Mouse (Mus musculus) liver, embryonic 14.5 days (tissue): ENCODE measurements around the gene Lhx2. TPM values are rescaled to one million over a fixed set of nuclear protein-coding genes. Genes with fewer than 3 reads are reported as not detected.
A peak's percentile ranks its signal among the peaks of the same experiment; 100 is the strongest.

Experiments used
- ATAC-seq: fragments of 200-750 bp; cut with Nextera tagmentation; 2 replicates; pipeline ENCODE4 v1.8.0; 2017; ENCODE audit warnings: moderate number of reproducible peaks, mild to moderate bottlenecking, moderate library complexity; ENCODE audit not compliant: insufficient read depth
- DNase-seq, 3 experiments: peaks; one replicate each; pipeline ENCODE4 v3.0.0-alpha.2; 2012 to 2013; ENCODE audit warnings: low read depth in 3 of 3, low spot score in 3 of 3
- H3K27ac ChIP-seq: fragments of 300-500 bp; sonication (generic); 2 replicates; pipeline ENCODE4 v1.5.1; 2014; ENCODE audit warnings: moderate library complexity, mild to moderate bottlenecking, control low read depth, inconsistent platforms
- H3K27me3 ChIP-seq: fragments of 300-500 bp; sonication (generic); 2 replicates; pipeline ENCODE4 v1.6.1; 2014; ENCODE audit warnings: mild to moderate bottlenecking, low read length, moderate library complexity; ENCODE audit not compliant: control insufficient read depth, insufficient read depth
- H3K36me3 ChIP-seq: fragments of 300-500 bp; sonication (generic); replicated peaks from 2 replicates; pipeline ENCODE4 v1.6.1; 2014; ENCODE audit warnings: low read depth; ENCODE audit not compliant: control insufficient read depth, insufficient read depth
- H3K4me1 ChIP-seq, 2 experiments: fragments of 200-500 bp in 1 of 2; fragments of 300-500 bp in 1 of 2; sonication (generic) in 1 of 2; replicated peaks; 2 replicates each; pipeline ENCODE4 v1.6.1; 2012 to 2014; ENCODE audit warnings: antibody characterized with exemption in 1 of 2, inconsistent platforms in 1 of 2, low read length in 1 of 2; ENCODE audit not compliant: control insufficient read depth in 2 of 2, insufficient read depth in 2 of 2
- H3K4me2 ChIP-seq: fragments of 300-500 bp; sonication (generic); 2 replicates; pipeline ENCODE4 v1.6.1; 2014; ENCODE audit warnings: low read depth, mild to moderate bottlenecking, control low read depth, moderate library complexity
- H3K4me3 ChIP-seq, 2 experiments: fragments of 200-500 bp in 1 of 2; fragments of 300-500 bp in 1 of 2; sonication (generic) in 1 of 2; 2 replicates each; pipeline ENCODE4 v1.5.1; 2012 to 2014; ENCODE audit warnings: low read depth in 2 of 2, low read length in 2 of 2, mild to moderate bottlenecking in 2 of 2, control low read depth in 1 of 2, inconsistent platforms in 1 of 2, moderate library complexity in 1 of 2; ENCODE audit not compliant: insufficient read depth in 1 of 2
- H3K9ac ChIP-seq: fragments of 300-500 bp; sonication (generic); replicated peaks from 2 replicates; pipeline ENCODE4 v1.6.1; 2014; ENCODE audit warnings: mild to moderate bottlenecking, control low read depth, moderate library complexity
- H3K9me3 ChIP-seq: fragments of 300-500 bp; sonication (generic); 2 replicates; pipeline ENCODE4 v1.6.1; 2016; ENCODE audit warnings: low read length, mixed read lengths; ENCODE audit not compliant: control insufficient read depth
- CTCF ChIP-seq: IDR thresholded peaks from 2 replicates; pipeline ENCODE4 v1.5.1; 2016; ENCODE audit warnings: antibody characterized with exemption, low read depth, control low read depth
- EP300 ChIP-seq: IDR thresholded peaks from 2 replicates; pipeline ENCODE4 v1.6.1; 2016; ENCODE audit warnings: antibody characterized with exemption, low read depth
- whole genome bisulfite sequencing: fragments of 180-500 bp; shearing (Covaris S2); extraction: QIAGEN DNeasy Blood & Tissue Kit; methylation state at CpG from one replicate; pipeline ENCODE4 v1.1.7; 2014; ENCODE audit not compliant: insufficient replicate concordance; 5-methylcytosine and 5-hydroxymethylcytosine counted together
- polyA plus RNA-seq, 2 experiments: library from polyadenylated mRNA; depleted of rRNA in 1 of 2; stranded (reverse) in 1 of 2; unstranded in 1 of 2; fragments of >200 nt; fragmentation: Nextera tagmentation in 1 of 2; extraction: Ambion mirVana in 1 of 2; gene quantifications; 2 replicates each; pipeline versions ENCODE4 v1.2.1 to v1.2.3; 2012 to 2014

The Lhx2 gene
- polyA plus RNA-seq, 2 experiments: 1.4 to 3.0 TPM

DNA sequence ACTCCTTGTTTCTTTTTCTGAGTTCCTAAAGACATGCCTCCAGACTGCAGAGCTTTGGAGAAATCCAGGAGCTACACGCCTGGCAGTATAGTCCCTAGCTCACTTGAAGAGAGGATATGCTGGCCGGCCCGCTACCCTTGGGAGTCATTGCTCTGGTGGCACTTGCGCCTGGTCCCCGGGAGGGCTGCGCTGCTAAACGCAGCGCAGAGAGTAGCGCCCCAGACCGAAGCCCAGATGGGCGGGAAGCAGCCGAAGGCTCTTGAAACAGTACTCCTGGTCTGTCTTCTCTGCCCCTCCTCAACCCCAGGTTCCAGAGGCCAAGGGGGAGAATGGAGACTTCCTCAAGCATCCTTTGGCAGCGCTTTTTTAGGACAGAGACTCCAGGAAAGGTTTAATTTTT, 11.3 kb downstream of the Lhx2 start:
- no peak for ATAC-seq
- Histone ChIP-seq H3K4me1 (no peaks in the 10 kb centered on the region), H3K27me3 (peaks cover 99% of the 10 kb centered on the region), H3K9ac (no peak overlapping the region), H3K4me2 (peak overlapping the region; percentile 44; the same call in 1 of the 2 replicates), H3K27ac (no peak overlapping the region), H3K9me3 (no peaks in the 10 kb centered on the region), H3K4me3 (peak overlapping the region in 1 of 2 experiments; percentile 25; a peak in 1 of 4 replicates), H3K36me3 (no peaks in the 10 kb centered on the region)
- 4% methylated on average over 13 of the region's 13 CpGs for WGBS
- DNase-seq: no peak
- TF ChIP-seq CTCF (no peak), EP300 (no peak)

- no peak overlapping the region for H3K9ac ChIP-seq
- H3K4me3 ChIP-seq: peak overlapping the region in 1 of 2 experiments; percentile 34; a peak in 1 of 4 replicates
- peaks cover 100% of the 10 kb centered on the region for H3K27me3 ChIP-seq
- no peaks in the 10 kb centered on the region for H3K4me1 ChIP-seq
- H3K4me2 ChIP-seq: peak overlapping the region; percentile 44
- no peaks in the 10 kb centered on the region for H3K36me3 ChIP-seq
- ATAC-seq: peak; percentile 73
- peak; percentile 17 to 30 (median 26) for DNase-seq
- no peak overlapping the region for H3K27ac ChIP-seq
- WGBS: under 1% methylated on average over 36 of the region's 37 CpGs
- no peaks in the 10 kb centered on the region for H3K9me3 ChIP-seq
- TF ChIP-seq CTCF: no peak
- TF ChIP-seq EP300: no peak
Measured at GRCm38 (mm10) chr2:38350796-38351195, 11.7 kb downstream of the Lhx2 start.

- H3K27ac ChIP-seq: no peak overlapping the region
- H3K4me1 ChIP-seq: no peaks in the 10 kb centered on the region
- ATAC-seq (no peak), DNase-seq (no peak)
- WGBS: 1% methylated on average over 53 of the region's 57 CpGs
- H3K36me3 ChIP-seq: no peaks in the 10 kb centered on the region
- no peak overlapping the region for H3K9ac ChIP-seq
- H3K9me3 ChIP-seq: no peaks in the 10 kb centered on the region
- peak overlapping the region; percentile 27 to 34 for H3K4me3 ChIP-seq
- TF ChIP-seq CTCF (no peak), EP300 (no peak)
- H3K27me3 ChIP-seq: peaks cover 100% of the 10 kb centered on the region
- peak overlapping the region; percentile 44; the same call in 1 of the 2 replicates for H3K4me2 ChIP-seq
Measured at GRCm38 (mm10) chr2:38351641-38352320, 12.7 kb downstream of the Lhx2 start.

DNA sequence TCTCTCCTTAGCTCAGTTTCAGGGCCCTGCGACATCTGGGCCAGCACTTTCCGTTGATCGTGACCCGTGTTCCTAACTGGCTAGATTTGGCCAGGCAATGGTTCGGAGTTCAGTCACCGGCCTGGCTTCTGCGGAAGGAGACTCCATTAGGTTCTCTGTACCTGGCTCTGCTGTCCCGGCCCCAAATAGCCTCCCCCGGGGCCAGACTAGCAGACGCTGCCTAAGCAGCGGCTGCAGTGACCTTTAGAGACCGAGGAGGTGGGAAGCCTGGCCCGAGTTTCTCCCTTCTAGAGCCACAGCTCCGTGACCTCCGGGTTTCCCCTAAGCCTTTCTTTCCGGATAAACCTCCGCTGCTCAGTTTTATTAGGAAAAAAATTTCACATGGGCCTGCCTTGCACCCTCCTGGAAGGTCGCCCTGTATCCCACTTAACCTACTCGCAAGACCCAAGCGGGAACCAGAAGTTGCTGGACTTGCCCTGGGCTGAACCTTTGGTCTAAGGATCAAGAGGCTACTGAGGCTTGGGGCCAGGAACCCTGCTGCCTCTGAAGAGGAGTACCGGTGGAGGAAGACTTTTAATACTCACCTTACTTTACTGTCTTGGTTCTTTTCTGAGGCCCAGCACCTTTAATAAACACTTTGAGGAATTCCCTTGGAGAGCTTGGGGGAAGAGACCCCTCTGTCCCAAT, 13.4 kb downstream of the Lhx2 start:
- H3K4me2 ChIP-seq: no peak overlapping the region
- no peak overlapping the region for H3K9ac ChIP-seq
- H3K4me1 ChIP-seq: no peaks in the 10 kb centered on the region

DNA sequence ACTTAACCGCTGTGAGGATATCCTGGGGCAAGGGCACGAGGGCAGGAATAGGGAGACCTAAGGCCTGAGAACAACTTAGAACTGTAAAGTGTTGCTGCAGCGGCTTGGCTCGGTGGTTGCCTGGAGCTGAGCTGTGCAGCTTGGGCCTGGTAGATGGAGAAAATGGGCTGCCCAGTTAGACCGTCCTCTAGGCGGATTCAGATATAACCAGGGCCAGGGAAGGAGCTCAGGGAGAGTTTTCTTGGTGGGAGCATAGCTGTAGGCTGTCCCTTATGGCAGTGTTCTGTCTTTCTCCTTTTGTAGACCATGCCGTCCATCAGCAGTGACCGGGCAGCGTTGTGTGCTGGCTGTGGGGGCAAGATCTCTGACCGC, 13.9 kb downstream of the Lhx2 start:
- Histone ChIP-seq H3K4me3 (peak overlapping the region in 1 of 2 experiments; percentile 29; a peak in 2 of 4 replicates), H3K9ac (no peak overlapping the region), H3K27me3 (peaks cover 100% of the 10 kb centered on the region), H3K9me3 (no peaks in the 10 kb centered on the region), H3K36me3 (no peaks in the 10 kb centered on the region), H3K4me2 (no peak overlapping the region; the same call in 1 of the 2 replicates), H3K27ac (no peak overlapping the region), H3K4me1 (no peaks in the 10 kb centered on the region)
- DNase-seq (no peak), ATAC-seq (no peak)
- WGBS: 3% methylated on average over 10 of the region's 10 CpGs
- TF ChIP-seq CTCF (no peak), EP300 (no peak)

More for the DNA sequence above, 13.4 kb downstream of the Lhx2 start:
- WGBS: 2% methylated on average over 21 of the region's 21 CpGs
- H3K9me3 ChIP-seq: no peaks in the 10 kb centered on the region
- H3K27me3 ChIP-seq: peaks cover 100% of the 10 kb centered on the region
- no peaks in the 10 kb centered on the region for H3K36me3 ChIP-seq
- DNase-seq (no peak), ATAC-seq (no peak)
- TF ChIP-seq EP300 (no peak), CTCF (no peak)
- H3K27ac ChIP-seq: no peak overlapping the region
- peak overlapping the region; percentile 29 to 34; a peak in 3 of 4 replicates for H3K4me3 ChIP-seq
